Mouse (Mus musculus) kidney, adult 9 months (tissue): ENCODE results near the gene Omp.

ENCODE experiments used
- DNase-seq: peaks from one replicate; pipeline ENCODE4 v3.0.0; 2022

Omp gene

GRCm38 (mm10) chr7:98139216-98139615, 6.1 kb downstream of the Omp start:
- DNase-seq: no peak

- DNase-seq: no peak
These were observed 7.3 kb downstream of the Omp start for GRCm38 (mm10) chr7:98137995-98138394.

DNA sequence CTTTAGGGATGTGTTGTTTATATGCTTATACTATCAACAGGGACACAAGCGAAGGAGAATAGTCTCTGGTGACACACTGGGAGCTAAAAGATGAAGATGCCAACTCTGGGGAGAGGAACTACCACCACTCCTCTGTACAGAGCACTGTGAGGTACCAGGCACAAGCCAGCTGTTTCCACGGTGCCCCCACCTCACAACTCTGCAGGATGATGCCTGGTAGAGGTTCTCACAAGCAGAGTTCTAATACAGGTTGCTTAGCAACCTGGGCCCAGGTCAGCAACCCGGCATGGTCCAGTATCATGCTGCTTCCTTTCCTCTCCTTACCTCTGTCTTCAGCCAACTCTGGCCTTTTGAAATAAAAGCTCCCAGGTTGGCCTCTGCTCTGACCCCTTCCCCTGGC, 7.7 kb downstream of the Omp start:
- no peak for DNase-seq

DNA sequence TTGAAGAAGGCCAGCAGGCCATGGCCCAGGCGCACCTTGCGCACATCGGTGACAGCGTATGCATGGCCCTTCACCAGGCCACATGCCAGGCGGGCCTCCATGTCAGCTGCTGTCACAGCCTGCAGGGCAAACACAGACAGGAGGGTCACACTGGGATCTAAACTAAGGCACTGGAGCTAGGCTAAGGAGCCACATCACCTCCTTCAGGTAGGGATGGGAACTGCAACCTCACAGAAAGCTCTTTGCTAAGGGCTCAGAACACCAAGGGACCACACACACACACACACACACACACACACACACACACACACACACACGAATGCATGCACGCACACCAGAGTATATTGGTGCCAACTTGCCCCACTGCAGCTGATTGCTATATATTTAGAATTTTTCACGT, 13.6 kb downstream of the Omp start:
- no peak for DNase-seq

GRCm38 (mm10) chr7:98125473-98125872, 19.8 kb downstream of the Omp start:
- peak; percentile 59 for DNase-seq

- DNase-seq: no peak
These were observed 20.6 kb downstream of the Omp start for GRCm38 (mm10) chr7:98124701-98125100.

DNA sequence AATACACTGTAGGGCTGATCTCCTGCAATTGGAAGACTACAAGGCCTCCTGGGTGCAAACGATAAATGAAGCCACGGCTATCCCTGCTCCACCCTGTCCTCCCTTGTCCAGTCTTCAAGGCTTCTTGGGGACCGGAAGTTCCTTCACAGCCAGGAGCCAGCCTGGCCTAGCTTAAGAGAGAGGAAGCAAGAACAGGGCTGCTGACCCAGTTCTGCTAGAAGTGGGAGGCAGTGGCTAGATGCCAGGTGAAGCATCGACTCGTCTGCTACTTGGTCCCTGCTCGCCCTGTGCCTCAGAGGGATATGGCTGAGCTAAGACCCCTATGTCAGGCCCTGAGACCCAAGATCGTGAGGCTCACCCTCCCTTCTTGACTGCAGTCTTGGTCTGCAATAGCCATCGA, 23.6 kb downstream of the Omp start:
- no peak for DNase-seq

DNA sequence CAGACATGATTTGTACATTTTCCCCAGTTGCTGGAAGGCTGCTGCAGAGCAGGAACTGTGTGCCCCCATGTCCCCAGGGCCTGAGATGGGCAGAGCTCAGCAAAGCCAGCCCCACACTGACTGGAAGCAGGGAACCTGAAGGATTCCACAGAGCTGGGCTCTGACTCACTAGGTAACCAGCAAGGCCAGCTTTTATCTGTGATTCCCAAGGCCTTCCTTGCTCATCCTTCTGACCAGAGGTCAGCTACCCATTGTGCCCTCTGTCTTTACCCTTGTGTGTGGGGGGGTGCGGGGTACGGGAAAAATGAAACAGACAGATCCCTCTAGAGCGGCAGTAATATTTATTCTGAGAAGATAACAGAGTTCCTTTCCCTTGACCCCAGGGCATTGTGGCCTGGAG, 24.1 kb downstream of the Omp start:
- no peak for DNase-seq

- DNase-seq: peak; percentile 77
These were observed 25.0 kb downstream of the Omp start for GRCm38 (mm10) chr7:98120325-98120724.

DNA sequence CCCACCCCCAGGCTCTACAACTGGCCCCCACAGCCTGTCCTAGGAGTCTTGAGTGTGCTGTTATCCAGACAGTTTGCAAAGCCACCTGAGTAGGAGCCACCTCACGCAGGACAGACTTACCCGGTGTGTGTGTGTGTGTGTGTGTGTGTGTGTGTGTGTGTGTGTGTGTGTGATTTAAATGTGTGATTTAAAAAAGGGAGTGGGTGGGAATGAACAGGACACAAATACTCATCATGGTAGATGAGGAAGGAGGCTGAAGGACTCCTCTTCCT, 25.4 kb downstream of the Omp start:
- no peak for DNase-seq

DNA sequence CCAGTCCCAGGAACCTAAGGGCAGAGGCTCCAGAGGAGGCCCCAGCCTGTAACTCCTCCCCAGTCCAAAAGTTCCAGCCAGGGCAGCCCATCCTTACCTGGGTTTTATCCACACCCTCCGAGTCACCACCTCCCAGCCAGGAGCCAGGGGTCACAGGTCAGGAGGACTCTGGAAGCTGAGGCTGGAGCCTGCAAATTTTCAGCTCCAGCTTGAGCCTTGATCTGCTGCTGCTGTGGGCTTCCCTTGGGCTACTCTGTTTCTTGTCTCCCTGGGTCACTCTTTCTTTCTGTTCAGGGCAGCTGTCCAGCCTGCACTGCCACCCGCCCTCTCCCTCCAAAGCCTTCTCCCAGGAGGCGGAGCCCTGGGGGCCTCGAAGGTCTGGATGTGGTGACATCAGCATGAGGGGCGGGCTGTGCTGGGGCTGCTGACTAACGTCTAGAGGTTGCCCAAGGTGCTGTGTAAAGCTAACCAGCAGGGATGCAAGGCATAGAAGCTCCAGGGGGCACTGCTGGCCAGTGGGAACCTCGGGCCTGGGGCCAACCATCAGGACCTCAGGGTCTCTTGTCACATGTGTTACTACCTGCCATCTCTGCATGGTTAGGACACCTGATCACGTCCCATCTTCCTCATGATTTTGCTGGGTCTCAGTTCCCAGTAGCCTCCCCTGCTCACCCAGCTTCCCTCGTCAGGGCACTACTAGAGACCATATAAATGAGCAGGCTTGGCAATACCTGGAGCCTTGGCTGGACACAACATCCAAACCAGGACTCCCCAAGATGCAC, 25.9 kb downstream of the Omp start, which contains the start of gene Myo7a:
TSS of gene Myo7a (minus strand) at position 346 of the 782 bp plus-strand sequence.
- DNase-seq: peak; percentile 90

- peak; percentile 97 for DNase-seq
These were observed 28.2 kb downstream of the Omp start for GRCm38 (mm10) chr7:98117012-98117660.

DNA sequence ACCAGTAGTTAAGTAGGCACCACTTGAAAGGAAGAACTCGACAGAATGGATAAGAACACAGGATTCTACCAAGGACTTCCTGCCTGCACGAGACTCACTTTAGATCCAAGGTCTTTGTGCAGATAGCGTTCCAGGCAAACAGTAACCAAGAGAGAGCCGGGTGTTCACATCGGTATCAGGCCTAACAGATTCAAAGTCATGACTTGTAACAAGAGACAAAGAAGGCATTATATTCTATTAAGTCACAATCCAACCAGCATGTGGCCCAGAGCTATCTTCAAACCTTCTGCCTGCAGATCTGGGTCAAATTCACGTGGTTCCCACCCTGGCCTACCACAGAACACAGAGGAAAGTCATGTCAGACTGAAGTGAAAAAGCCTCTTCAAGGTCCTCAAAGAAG, 30.6 kb downstream of the Omp start:
- no peak for DNase-seq

DNA sequence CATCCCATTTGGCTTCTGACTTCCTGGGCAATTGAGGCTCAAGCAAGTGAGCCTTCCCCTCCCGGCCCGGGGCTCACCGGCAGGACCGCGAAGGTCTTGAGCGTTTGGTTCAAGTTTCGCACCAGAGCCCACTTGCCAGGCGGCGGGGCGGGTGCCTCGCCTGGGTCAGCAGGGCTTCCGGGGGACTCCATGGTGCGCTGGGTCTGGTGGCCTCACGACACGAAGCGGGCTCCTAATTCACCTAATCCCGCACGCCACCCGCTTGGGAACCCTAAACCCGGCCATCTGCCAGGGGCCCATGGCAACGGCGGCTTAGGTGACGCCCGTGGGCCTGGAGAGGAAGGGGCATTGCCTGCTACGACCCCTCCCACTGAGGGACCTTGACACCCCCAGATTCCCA, 34.1 kb downstream of the Omp start:
- no peak for DNase-seq

GRCm38 (mm10) chr7:98109771-98110170, 35.5 kb downstream of the Omp start:
- DNase-seq: no peak

DNA sequence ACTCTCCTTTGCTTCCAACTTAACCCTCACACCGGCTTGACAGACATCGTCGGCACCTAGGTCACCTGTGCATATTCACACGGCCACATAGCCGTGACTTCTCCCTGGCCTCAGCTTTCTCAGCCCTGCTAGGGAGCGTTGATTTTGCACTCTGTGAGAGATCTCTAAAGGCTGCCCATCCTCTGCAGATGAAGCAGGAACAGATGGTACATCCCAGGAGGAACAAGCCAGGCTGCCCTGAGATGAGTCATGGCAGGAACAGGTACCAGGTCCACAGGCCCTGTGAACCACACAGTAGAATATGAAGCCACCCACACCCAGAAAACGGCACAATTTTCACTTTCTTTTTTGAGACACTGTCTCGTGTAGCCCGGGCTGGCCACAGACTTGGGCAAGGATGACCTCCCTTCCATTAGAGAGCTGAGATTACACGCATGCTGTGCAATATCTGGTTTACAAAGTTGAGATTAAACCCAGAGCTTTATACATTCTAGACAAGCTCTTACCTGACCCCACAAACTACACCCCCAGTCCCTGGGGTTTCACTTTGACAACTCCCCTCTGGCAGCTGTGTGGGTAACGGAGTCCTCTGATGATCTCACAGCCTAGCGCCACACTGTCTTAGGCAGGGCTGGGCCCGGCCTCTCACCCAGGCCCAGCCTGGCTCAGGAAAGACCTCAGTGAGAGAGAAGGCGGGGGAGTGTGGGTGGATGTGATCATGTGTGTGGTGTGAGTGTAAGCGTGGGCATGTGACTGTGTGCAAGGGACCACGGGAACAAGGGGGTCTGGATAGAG, 36.5 kb downstream of the Omp start:
- DNase-seq: no peak

DNA sequence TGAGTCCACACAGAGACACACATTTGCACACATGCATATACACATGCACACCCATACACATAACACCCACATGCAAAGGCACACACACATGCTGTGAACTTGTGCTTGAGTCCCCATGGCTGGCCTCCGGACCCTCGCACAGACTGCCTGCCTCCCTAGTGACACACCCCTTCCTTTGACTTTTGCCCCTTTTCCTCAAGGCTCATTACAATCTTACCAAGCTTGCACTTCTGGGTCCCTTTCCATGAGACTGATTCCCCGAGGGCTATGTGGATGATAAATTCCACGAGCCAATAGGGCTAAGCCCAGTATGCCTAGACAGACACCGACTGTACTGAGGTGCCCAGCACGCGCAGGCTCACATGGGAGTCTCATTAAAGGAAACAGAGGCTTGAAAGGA, 39.0 kb downstream of the Omp start:
- DNase-seq: peak; percentile 67

DNA sequence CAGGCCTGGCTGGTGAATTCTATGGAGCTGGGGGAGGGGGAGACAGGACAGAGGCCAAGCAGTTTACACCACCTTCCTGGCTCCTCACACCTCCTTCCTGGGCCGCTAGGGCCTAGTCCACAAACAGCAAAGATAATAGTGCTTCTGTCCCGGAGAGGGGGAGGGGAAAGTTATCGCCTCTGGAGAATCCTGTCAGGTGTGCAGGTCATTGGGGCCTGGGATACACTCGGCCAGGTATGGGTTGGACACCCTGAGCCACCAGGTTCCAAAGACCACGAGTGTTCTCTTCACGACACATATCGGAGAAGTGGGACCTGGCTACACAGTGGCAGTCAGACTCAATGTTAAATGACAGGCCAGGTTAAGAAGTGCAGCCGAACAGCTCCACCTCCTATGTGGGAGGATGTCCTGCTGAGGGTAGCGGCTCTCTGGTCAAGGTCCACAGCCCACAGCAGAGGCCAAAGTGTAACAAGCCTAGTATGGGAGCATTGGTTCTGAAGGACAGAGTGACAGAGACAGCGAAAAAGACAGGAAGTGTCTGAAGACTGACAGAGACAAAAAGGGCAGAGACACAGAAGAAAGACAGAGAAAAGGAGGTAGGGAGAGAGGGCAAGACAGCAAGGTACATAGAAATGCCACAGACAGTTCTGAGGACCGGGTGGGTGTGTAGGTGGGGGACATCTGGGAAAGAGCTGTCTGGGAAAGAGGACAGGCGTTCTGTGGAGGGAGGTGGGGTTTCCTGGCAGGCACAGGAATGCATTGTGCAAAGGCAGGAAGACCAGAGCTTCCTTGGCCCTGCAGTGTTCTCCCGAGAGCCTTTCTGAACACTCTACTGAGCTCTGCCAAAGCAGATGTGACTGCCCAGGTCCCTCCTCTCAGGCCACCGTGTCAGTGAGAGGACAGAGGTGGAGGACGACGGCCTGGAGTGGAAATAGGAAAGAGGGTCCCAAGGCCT, 40.5 kb downstream of the Omp start:
- DNase-seq: peak; percentile 88

- DNase-seq: no peak
These were observed 41.4 kb downstream of the Omp start for GRCm38 (mm10) chr7:98103942-98104292.

GRCm38 (mm10) chr7:98103002-98103941, 42.0 kb downstream of the Omp start:
- peak; percentile 91 for DNase-seq

DNA sequence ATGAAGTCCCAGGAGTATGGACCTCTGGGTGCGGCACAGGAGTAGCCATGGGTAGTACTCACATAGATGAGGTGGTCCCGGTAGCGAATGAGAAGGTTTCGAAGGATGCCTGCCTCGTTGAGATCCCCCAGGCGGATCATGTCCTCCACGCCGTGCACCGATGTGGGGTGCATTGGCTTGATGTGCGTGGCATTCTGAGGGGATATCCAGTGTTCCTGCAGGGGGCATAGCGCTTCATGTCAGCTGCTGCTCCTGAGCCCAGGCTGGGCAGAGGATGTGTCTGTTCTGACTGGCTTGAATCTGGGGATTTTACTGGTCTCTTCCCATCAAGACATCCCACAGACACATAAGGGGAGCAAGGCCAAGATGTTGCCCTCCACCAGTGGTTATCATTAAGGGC, 42.8 kb downstream of the Omp start:
- no peak for DNase-seq

DNA sequence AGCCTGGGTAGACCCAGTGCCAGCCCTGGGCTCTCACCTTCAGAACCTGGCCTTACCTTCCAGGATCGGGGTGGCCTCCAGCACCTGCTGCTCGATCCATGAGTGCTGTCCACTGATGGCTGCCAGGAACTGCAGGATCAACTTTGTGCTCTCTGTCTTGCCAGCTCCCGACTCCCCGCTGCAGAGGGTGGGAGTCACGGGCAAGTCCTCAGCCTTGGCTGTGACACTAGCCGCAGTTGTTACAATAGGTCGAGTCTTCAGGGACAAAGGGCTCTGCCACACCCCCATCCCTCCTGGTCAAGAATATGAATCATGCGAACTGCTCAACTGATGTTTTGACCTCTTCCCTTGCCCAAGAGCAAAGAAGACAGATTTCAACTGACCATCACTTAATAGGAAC, 47.7 kb downstream of the Omp start:
- no peak for DNase-seq
